Mouse (Mus musculus) bone marrow, adult 2 months (tissue): ENCODE results near the gene Fli1.

Experiments used
- CTCF ChIP-seq: fragments of 200-500 bp; IDR thresholded peaks from 2 replicates; pipeline ENCODE4 v1.5.1; 2011; ENCODE audit warnings: low read length, control low read depth; ENCODE audit not compliant: control insufficient read depth, insufficient read depth
- POLR2A ChIP-seq: fragments of 200-500 bp; IDR thresholded peaks from 2 replicates; pipeline ENCODE4 v1.6.1; 2011; ENCODE audit warnings: low read depth, mild to moderate bottlenecking, control low read depth, low read length, borderline replicate concordance; ENCODE audit not compliant: control insufficient read depth

DNA sequence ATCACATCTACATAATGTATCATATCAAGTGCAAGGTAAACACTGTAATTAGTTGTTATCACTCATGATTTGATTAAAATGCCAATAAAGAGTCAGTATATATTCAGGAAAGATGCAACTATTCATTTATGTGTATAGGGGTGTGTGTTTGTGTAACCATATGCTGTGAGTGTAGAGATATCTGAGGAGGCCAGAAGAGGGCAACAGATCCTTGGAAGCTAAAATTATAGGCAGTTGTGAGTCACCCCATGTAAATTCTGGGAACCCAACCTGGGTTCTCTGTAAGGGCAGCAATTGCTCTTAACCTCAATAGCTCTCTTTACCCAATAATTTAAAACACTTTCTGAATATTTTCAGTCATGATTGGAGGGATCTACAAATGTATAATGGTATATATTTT, 122.0 kb downstream of the Fli1 start:
- TF ChIP-seq CTCF (no peak), POLR2A (no peak)
